Mouse (Mus musculus) ES-E14 (cell line): Measurements from ENCODE around the gene Bloc1s3. TPM values are rescaled to one million over a fixed set of nuclear protein-coding genes. Genes with fewer than 3 reads are reported as not detected.

Source experiments
- DNase-seq: peaks from one replicate; pipeline ENCODE4 v3.0.0-alpha.2; 2013; ENCODE audit warnings: low read depth, low spot score
- H3K27ac ChIP-seq: 2 replicates; pipeline ENCODE4 v1.5.1; 2012; ENCODE audit warnings: low read depth, mild to moderate bottlenecking, low read length, moderate library complexity, mixed read lengths; ENCODE audit not compliant: poor library complexity, insufficient read depth, severe bottlenecking
- H3K36me3 ChIP-seq: 2 replicates; pipeline ENCODE4 v1.6.1; 2012; ENCODE audit warnings: mild to moderate bottlenecking, low read length, moderate library complexity, mixed read lengths; ENCODE audit not compliant: control insufficient read depth, poor library complexity, insufficient read depth, severe bottlenecking
- H3K4me1 ChIP-seq, 2 experiments: fragments of 150-350 bp in 1 of 2; sonication (generic) in 1 of 2; 2 replicates each; pipeline ENCODE4 v1.6.1; 2012; ENCODE audit warnings: low read length in 2 of 2, mild to moderate bottlenecking in 1 of 2, mixed read lengths in 1 of 2; ENCODE audit not compliant: control insufficient read depth in 2 of 2, insufficient read depth in 2 of 2, poor library complexity in 1 of 2
- H3K4me3 ChIP-seq, 2 experiments: fragments of 150-350 bp in 1 of 2; sonication (generic) in 1 of 2; 2 replicates each; pipeline ENCODE4 v1.5.1; 2012; ENCODE audit warnings: low read length in 2 of 2, low read depth in 1 of 2, mild to moderate bottlenecking in 1 of 2, mixed read lengths in 1 of 2; ENCODE audit not compliant: insufficient read depth in 1 of 2, poor library complexity in 1 of 2, severe bottlenecking in 1 of 2
- H3K9ac ChIP-seq: 2 replicates; pipeline ENCODE4 v1.6.1; 2012; ENCODE audit warnings: low read depth, mild to moderate bottlenecking, low read length, mixed read lengths; ENCODE audit not compliant: poor library complexity, insufficient read depth, severe bottlenecking
- H3K9me3 ChIP-seq: fragments of 150-350 bp; sonication (generic); 2 replicates; pipeline ENCODE4 v1.6.1; 2012; ENCODE audit warnings: low read depth, mild to moderate bottlenecking, low read length; ENCODE audit not compliant: control insufficient read depth, insufficient read depth
- CHD2 ChIP-seq: IDR thresholded peaks from 2 replicates; pipeline ENCODE4 v1.6.1; 2014; ENCODE audit warnings: mild to moderate bottlenecking, low read depth, low read length, inconsistent platforms
- HCFC1 ChIP-seq: IDR thresholded peaks from 2 replicates; pipeline ENCODE4 v1.6.1; 2012; ENCODE audit warnings: low read length, inconsistent platforms, borderline replicate concordance; ENCODE audit not compliant: insufficient read depth
- MAFK ChIP-seq: IDR thresholded peaks from 2 replicates; pipeline ENCODE4 v1.6.1; 2014; ENCODE audit warnings: mild to moderate bottlenecking, low read depth, low read length, inconsistent platforms; ENCODE audit not compliant: insufficient read depth
- ZC3H11A ChIP-seq: IDR thresholded peaks from 2 replicates; pipeline ENCODE4 v1.6.1; 2012; ENCODE audit warnings: low read depth, mild to moderate bottlenecking, inconsistent platforms, low read length, borderline replicate concordance
- ZNF384 ChIP-seq: IDR thresholded peaks from 2 replicates; pipeline ENCODE4 v1.6.1; 2012; ENCODE audit warnings: low read depth, low read length, inconsistent platforms
- in situ Hi-C, 2 experiments: fragments of 600-800 bp; cut with MboI; formaldehyde crosslinking; loops; one replicate each; pipeline ENCODE4 v1.15.1; 2025; ENCODE audit warnings: low sequenced_read_pairs in 2 of 2, inconsistent platforms in 1 of 2; ENCODE audit not compliant: unreplicated experiment in 2 of 2
- total RNA-seq: library from RNA; depleted of rRNA; stranded (reverse); fragments of 300-350 nt; gene quantifications from 2 replicates; pipeline ENCODE4 v1.2.3, GENCODE M21; 2012

Gene Bloc1s3
- total RNA-seq, 1 experiment: 3.1 TPM

DNA sequence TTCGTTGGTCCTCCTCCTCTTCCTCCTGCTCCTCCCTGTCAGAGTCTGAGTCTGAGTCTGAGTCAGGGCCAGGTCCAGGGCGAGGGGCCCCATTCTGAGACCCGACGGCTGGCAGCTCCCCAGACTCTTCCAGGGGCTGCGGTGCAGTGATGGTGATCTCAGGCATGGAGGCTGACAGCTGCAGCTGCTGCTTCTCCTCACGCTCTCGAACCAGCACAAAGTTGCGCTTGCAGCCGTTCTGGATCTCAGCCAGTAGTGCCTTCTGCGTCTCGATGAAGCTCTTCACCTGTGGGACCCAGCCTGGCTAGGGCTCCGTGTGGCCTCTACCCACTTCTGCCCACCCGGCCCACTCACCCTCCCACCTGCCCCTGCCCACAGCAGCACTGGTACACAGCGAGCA is 24.1 kb upstream of the Bloc1s3 start:
- H3K4me1 ChIP-seq: peaks cover 2 to 6% of the 10 kb centered on the region in 2 experiments; a peak in 2 of 4 replicates
- in situ Hi-C loops: no loop called here
- no peak for TF ChIP-seq ZNF384
- TF ChIP-seq MAFK: no peak
- no peak for TF ChIP-seq CHD2
- no peak for TF ChIP-seq ZC3H11A
- TF ChIP-seq HCFC1: no peak
- no peak overlapping the region for H3K27ac ChIP-seq
- no peak for DNase-seq
- peaks cover 26% of the 10 kb centered on the region for H3K36me3 ChIP-seq
- no peak overlapping the region for H3K9ac ChIP-seq
- H3K9me3 ChIP-seq: no peaks in the 10 kb centered on the region
- peak overlapping the region in 1 of 2 experiments; percentile 45; a peak in 1 of 4 replicates for H3K4me3 ChIP-seq

DNA sequence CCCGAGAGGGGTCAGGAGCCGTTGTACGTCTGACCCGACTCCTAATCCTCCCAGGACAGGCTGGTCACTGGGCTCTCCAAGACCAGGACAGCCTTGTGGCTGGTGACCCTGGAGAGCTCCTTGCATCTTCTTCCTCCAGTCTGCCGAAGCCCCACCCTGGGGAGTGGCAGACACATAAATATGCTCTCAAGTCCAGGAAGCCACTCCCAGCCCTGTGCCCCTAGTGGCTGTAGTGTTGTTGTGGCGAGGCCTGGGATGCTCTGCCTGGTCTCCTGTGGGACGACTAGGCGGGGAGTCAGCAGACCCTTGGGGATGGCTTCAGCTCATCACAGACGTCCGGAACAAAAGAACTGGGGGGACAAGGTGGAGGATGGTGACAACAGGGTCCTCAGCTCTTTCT is 22.9 kb upstream of the Bloc1s3 start:
- Histone ChIP-seq H3K4me3 (no peak overlapping the region), H3K9me3 (no peaks in the 10 kb centered on the region), H3K27ac (no peak overlapping the region), H3K36me3 (peaks cover 25% of the 10 kb centered on the region), H3K4me1 (peaks cover 2 to 6% of the 10 kb centered on the region in 2 experiments; a peak in 2 of 4 replicates), H3K9ac (no peak overlapping the region)
- in situ Hi-C loops: no loop called here
- no peak for DNase-seq
- no peak for TF ChIP-seq HCFC1

DNA sequence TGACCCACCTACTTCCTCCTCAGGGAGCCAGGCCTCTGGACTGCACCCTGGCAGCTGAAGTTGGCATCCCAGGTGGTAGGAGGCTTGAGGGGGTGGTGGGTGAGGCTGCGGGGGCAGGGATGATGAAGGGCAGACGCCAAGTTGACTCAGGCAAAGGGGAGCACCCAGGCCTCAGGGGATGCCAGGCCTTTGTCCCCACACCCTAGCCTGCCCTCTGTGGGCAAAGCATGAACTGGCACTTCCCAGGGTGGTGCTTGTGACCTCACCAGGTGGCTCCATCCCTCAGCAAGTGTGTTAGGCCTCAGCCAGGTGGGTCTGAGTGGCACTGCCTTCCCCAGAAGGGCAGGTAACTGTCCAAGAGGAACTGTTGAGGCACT is 16.9 kb upstream of the Bloc1s3 start:
- Histone ChIP-seq H3K9ac (no peak overlapping the region), H3K36me3 (no peaks in the 10 kb centered on the region), H3K4me3 (no peak overlapping the region), H3K27ac (no peak overlapping the region), H3K9me3 (no peaks in the 10 kb centered on the region), H3K4me1 (peaks cover 0 to 12% of the 10 kb centered on the region in 2 experiments; a peak in 1 of 4 replicates)
- no peak for TF ChIP-seq HCFC1
- TF ChIP-seq CHD2: no peak
- TF ChIP-seq ZC3H11A: no peak
- TF ChIP-seq ZNF384: no peak
- TF ChIP-seq MAFK: no peak
- DNase-seq: no peak
- in situ Hi-C loops: no loop called here

DNA sequence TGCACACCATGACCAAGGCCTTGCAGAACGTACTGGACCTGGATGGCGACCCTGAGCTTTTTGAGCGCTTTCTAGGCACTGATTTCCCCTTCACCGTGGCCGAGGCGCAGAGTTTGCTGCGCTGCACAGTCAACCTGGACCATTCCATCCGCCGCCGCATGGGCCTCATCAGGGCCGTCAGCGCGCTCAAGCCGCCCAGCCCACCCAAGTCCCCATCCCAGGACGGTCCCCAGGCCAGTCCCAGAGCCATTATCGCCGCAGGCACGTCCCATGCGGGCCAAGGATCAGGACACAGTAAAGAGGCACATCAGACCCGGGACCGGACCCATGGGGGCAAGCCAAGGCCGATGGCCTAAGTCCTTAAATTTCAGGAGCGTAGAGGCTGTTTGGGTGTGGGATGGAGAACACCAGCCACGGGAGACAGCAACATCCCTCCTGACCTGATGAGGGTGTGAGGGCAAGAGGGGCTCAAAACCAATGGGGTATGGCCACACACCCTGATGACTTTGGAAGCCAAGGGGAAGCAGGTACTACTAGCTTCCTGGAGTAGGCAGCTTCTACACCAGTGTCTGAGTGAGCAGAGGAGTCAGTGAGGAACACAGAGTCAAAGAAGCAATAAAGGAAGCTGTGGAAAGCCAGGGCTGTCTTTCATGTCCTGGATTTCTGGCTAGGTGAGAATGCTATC is 16.4 kb upstream of the Bloc1s3 start:
- peak overlapping the region; percentile 18 to 53 for H3K4me3 ChIP-seq
- in situ Hi-C loops: no loop called here
- no peak overlapping the region for H3K27ac ChIP-seq
- no peaks in the 10 kb centered on the region for H3K9me3 ChIP-seq
- H3K4me1 ChIP-seq: peaks cover 0 to 12% of the 10 kb centered on the region in 2 experiments; a peak in 1 of 4 replicates
- H3K36me3 ChIP-seq: no peaks in the 10 kb centered on the region
- no peak for TF ChIP-seq ZNF384
- H3K9ac ChIP-seq: no peak overlapping the region; the same call in 1 of the 2 replicates
- DNase-seq: no peak
